Mouse (Mus musculus) urinary bladder, adult 2 months (tissue): Measurements from ENCODE around the gene Ctsf. TPM values are rescaled to one million over a fixed set of nuclear protein-coding genes. Genes with fewer than 3 reads are reported as not detected.

Experiments used
- polyA plus RNA-seq: library from polyadenylated mRNA; depleted of rRNA; stranded (reverse); fragments of >200 nt; gene quantifications from 2 replicates; pipeline ENCODE4 v1.2.3, GENCODE M21; 2012; rRNA removed

Gene Ctsf
- polyA plus RNA-seq, 1 experiment, result 82.7 TPM

Other genes starting within 250 kb of the Ctsf start
- gene Lrfn4, start 239.5 kb upstream of the Ctsf start, polyA plus RNA-seq, result 6.7 and 8.2 TPM in 2 replicates
- 40.1 and 50.6 TPM in 2 replicates for gene Rce1, start 229.5 kb upstream of the Ctsf start, polyA plus RNA-seq
- gene Gm960, start 156.5 kb upstream of the Ctsf start, polyA plus RNA-seq, result 0.69 and 1.2 TPM in 2 replicates
- gene Sptbn2, start 144.0 kb upstream of the Ctsf start, polyA plus RNA-seq, result 1.4 and 2.4 TPM in 2 replicates
- gene Rbm4b, start 98.6 kb upstream of the Ctsf start, polyA plus RNA-seq, result 10.5 and 11.1 TPM in 2 replicates
- gene Rbm4, start 61.2 kb upstream of the Ctsf start, polyA plus RNA-seq, result 36.9 and 43.3 TPM in 2 replicates
- gene Gm21992, start 43.5 kb upstream of the Ctsf start, polyA plus RNA-seq, result 12.7 and 17.2 TPM in 2 replicates
- 17.1 and 17.5 TPM in 2 replicates for gene Rbm14, start 43.5 kb upstream of the Ctsf start, polyA plus RNA-seq
- 64.5 and 75.5 TPM in 2 replicates for gene Ccs, start 15.8 kb upstream of the Ctsf start, polyA plus RNA-seq
- gene Ccdc87, start 15.8 kb upstream of the Ctsf start, polyA plus RNA-seq, result 0.07 and 0.09 TPM in 2 replicates
- gene Actn3, start 22.8 kb downstream of the Ctsf start, polyA plus RNA-seq, result 1.3 and 2.5 TPM in 2 replicates
- 15.1 and 22.3 TPM in 2 replicates for gene Zdhhc24, start 23.5 kb downstream of the Ctsf start, polyA plus RNA-seq
- gene Bbs1, start 51.5 kb downstream of the Ctsf start, polyA plus RNA-seq, result 4.2 and 4.6 TPM in 2 replicates
- 53.2 and 53.8 TPM in 2 replicates for gene Dpp3, start 73.2 kb downstream of the Ctsf start, polyA plus RNA-seq
- gene Peli3, start 88.0 kb downstream of the Ctsf start, polyA plus RNA-seq, result 3.8 and 5.5 TPM in 2 replicates
- 48.5 and 57.5 TPM in 2 replicates for gene Mrpl11, start 107.0 kb downstream of the Ctsf start, polyA plus RNA-seq
- 5.7 and 7.4 TPM in 2 replicates for gene Npas4, start 135.2 kb downstream of the Ctsf start, polyA plus RNA-seq
- gene Slc29a2, start 168.7 kb downstream of the Ctsf start, polyA plus RNA-seq, result 4.6 and 5.9 TPM in 2 replicates
- gene B4gat1, start 183.7 kb downstream of the Ctsf start, polyA plus RNA-seq, result 30.4 and 33.5 TPM in 2 replicates
- 1.9 and 2.3 TPM in 2 replicates for gene AC124502.3, start 183.8 kb downstream of the Ctsf start, polyA plus RNA-seq
- 30.8 and 31.1 TPM in 2 replicates for gene Brms1, start 186.2 kb downstream of the Ctsf start, polyA plus RNA-seq
- gene Rin1, start 195.4 kb downstream of the Ctsf start, polyA plus RNA-seq, result 18.4 and 24.8 TPM in 2 replicates
- 77.2 and 103 TPM in 2 replicates for gene Cd248, start 212.9 kb downstream of the Ctsf start, polyA plus RNA-seq
- 2.8 and 3.9 TPM in 2 replicates for gene Tmem151a, start 230.4 kb downstream of the Ctsf start, polyA plus RNA-seq
- gene Yif1a, start 233.4 kb downstream of the Ctsf start, polyA plus RNA-seq, result 122 and 131 TPM in 2 replicates
- 1.5 TPM in 2 replicates for gene Cnih2, start 243.4 kb downstream of the Ctsf start, polyA plus RNA-seq